Mouse (Mus musculus): ENCODE measurements around the gene Ephb2.

DNA sequence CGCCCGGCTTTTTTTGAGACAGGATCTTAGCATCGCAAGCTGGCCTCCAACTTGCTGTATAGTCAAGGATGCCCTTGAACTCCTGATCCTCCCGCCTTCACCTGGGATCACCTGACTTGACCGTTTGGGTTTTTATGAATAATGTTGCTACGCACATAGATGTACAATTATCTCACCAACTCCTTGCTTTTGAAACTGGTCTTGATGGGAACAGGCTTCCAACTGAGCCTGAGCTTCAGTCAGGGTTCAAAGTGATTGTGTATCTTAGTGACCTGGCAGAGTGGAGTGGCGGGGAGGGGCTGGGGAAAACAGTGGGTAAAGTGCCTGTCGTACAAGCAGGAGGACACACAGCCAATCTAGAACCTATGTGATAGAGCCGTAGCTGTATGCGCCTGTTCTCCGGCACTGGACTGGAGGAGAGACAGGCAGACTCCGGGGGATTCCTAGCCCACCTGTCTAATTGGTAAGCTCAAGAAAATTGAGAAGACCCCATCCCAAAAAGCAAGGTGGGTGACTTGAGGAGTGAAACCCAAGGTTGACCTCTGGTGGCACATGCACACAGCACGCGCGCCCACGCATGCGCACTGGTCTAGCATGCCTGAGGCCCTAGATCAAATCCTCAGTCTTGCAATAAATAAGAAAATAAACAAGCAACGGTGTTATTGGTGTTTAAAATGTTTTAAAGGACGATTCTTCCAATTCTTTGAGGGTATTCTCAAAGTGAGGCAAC, 229.9 kb downstream of the Ephb2 start:
- TF ChIP-seq CTCF (conservative IDR thresholded peaks at IDR 0.05; ENCODE audit: insufficient read depth, insufficient read length, low read depth, low read length) (no peak), POLR2A (IDR thresholded peaks at IDR 0.05; ENCODE audit: low read depth, low read length) (no peak)
